Mouse (Mus musculus): ENCODE measurements around the gene Ubap1l. TPM values are rescaled to one million over a fixed set of nuclear protein-coding genes. Genes with fewer than 3 reads are reported as not detected.

Gene Ubap1l
- total RNA-seq, 2 experiments from 2014 or later, result 1.0 TPM; not detected in 1

- intact Hi-C loops (cut with DNase I), result no loop called here
Observed at GRCm38 (mm10) chr9:65407327-65407726, 46.5 kb downstream of the Ubap1l start.

DNA sequence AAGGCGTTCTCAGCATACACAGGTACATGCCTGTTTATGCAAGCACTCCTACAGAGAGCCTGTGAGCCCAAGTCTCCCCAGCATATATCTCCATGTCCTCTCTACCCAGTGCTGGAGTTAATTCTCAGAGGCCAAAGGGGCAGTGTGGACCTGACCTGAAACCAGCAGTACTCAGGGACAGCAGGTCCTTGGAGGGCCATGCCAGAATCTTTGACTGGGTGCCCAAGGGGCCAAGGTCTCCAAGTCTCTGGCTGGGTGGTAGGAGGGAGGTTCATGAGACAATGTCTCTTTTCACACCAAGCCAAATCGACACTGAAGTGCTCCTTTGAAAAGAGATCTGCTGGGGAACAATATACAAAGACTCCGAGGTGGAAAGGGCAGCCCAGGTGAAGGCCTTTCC, 47.0 kb downstream of the Ubap1l start:
- intact Hi-C loops (cut with DNase I), result no loop called here
- no peak for DNase-seq

More at GRCm38 (mm10) chr9:65407327-65407726, 46.5 kb downstream of the Ubap1l start:
- DNase-seq, result no peak

DNA sequence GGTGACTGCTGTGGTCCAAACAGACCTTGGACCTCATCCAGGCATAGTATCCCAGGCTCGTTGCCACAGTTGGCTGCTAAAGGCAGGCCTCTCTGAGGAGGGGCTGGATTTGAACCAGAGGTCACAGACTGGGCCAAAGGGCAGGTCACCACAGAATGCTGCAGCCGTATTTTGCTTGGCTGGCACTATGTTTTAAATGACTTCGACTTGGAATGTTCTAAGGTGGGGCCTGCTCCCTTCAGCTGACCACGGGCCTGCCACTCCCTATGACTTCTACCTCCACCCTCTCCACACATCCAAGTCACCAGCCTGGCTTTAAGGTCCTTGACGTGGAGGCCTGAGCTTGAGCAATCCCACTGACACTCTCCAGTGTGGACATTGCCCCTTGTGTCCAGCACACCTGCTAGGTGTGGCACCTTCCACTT, 48.0 kb downstream of the Ubap1l start:
- intact Hi-C loops (cut with DNase I), result no loop called here
- DNase-seq, result peak; percentile 52 to 59

GRCm38 (mm10) chr9:65410378-65410777, 49.5 kb downstream of the Ubap1l start:
- intact Hi-C loops (cut with DNase I), result no loop called here
- no peak for DNase-seq

DNA sequence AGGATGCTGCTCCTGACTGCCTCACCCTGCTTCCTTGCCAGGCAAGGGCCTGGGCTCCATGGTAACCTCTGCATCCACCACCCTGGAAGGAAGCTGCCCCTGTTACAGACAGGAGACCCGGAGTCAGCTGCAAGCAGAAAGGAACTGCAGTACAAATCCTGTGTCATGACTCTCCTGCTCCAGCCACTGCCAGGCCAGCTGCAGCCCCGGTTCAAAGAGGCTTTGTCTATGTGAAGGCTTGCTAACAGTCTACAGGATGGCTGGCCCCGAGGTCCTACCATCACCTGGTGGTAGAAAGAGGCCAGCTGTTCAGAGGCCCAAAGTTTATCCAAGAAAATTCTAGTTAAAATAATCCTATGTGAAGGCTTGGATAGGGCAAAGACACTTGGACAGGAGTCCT, 50.5 kb downstream of the Ubap1l start:
- DNase-seq, result no peak
- intact Hi-C loops (cut with DNase I), result no loop called here

DNA sequence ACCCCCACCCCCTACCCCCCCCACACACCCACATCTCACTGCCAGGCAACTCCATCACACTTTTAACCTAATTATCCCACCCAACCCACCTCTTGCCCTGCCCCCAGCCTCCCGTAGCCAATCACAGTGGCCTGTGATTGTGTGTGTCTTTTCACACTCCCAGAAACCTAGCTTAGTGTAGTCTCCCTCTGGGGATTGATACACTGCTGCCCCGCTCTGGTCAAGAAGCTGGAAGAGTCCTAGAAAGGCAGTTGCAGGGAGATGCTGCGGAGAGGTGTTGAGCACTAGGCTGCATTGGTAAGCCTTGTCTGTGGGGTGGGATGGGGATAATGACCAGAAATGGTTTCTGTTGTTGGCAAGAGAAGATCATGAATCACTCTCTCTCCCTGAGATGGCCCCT, 56.9 kb downstream of the Ubap1l start:
- no peak for DNase-seq
- intact Hi-C loops (cut with DNase I), result no loop called here

- intact Hi-C loops (cut with DNase I), result no loop called here
- DNase-seq, result no peak
Observed at GRCm38 (mm10) chr9:65419633-65420032, 58.8 kb downstream of the Ubap1l start.

DNA sequence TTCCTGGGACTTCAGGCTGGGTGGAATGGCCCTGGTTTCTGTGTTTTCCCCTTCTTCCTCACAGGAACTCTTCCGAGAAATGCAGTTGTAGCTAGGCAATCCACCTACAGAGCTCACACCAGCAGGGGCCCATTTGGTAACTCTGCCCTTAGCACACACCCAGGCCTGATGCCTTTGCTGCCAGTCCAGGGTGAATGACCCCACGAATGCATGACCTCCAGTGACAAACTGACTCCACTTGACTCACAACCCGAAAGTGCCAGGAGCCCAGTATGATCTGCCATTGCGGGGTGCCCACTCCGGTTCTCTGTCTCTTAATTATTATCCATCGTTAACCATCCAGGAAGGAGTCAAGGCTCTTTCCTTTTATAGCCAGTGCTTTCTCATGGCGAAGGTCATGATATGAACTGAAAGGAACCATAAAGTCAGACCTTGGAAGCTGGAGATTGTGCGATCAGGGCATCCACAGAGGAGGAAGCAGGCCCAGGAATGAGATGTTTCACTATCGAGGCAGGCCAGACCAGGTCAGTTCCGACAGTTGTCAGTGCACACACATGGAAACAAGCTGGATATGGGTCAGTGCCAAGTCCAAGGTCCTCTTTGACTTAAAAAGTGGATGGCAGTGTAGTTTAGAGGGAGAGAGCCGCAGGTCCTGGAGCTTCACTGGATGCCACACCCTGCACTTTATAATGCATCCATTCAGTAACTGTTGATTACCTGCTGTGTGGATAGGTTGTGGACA, 62.1 kb downstream of the Ubap1l start, which contains the start of gene Slc51b:
Slc51b (minus strand) TSS at position 196 of the 742 bp plus-strand sequence.
- intact Hi-C loops (cut with DNase I), result no loop called here
- no peak for DNase-seq

- intact Hi-C loops (cut with DNase I), result no loop called here
- DNase-seq, result no peak
Observed at GRCm38 (mm10) chr9:65424393-65424792, 63.6 kb downstream of the Ubap1l start.

DNA sequence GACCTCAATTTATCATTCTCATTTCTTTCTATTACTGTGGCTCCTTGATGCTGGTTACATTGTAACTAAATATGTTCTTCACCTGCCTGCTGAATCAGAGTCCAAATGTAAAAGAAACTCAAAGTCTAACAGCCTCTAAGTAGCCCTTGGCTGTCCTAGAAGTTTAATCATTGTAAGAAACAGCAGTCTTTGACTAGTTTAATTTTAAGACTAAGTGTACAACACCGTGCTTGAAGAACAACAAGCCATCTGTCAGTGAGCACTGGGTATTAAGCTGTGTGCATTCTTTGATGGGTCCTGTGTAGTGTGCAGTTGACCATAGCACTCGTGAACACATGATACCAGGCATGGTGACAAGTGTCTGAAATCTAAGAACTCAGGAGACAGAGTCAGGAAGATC, 66.7 kb downstream of the Ubap1l start:
- intact Hi-C loops (cut with DNase I), result no loop called here
- no peak for DNase-seq

DNA sequence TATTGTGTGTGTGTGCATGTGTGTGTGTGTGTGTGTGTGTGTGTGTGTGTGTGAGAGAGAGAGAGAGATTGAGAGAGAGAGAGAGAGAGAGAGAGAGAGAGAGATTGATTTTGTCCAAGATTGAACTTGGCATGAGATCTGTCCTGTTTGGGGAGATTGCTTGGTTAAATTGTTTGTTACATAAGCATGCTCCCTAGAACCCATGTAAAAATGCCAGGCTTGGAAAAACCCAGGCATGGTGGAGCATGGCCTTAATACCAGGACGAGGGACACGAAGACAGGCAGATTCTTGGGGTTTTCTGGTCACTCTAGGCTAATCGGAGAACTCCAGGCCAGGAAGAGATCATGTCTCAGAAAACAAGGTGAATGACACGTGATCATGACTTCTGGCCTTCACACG, 67.2 kb downstream of the Ubap1l start:
- intact Hi-C loops (cut with DNase I), result no loop called here

More for the DNA sequence above, 67.2 kb downstream of the Ubap1l start:
- DNase-seq, result no peak

Other genes starting within 250 kb of the Ubap1l start
- under 1 TPM; 0.22 to 0.40 TPM for gene Igdcc3, start 219.9 kb upstream of the Ubap1l start, total RNA-seq (2021)
- gene Parp16, start 165.7 kb upstream of the Ubap1l start, total RNA-seq (2021), result 1 to 10 TPM; 5.1 to 5.9 TPM
- gene Cilp, start 95.9 kb upstream of the Ubap1l start, total RNA-seq (2021), result 1 to 10 TPM; 5.4 to 6.6 TPM
- 10 to 100 TPM; 76.3 to 83.4 TPM for gene Clpx, start 66.8 kb upstream of the Ubap1l start, total RNA-seq (2021)
- 10 to 100 TPM; 11.1 to 14.7 TPM for gene Pdcd7, start 14.9 kb upstream of the Ubap1l start, total RNA-seq (2021)
- gene Kbtbd13, start 30.6 kb downstream of the Ubap1l start, total RNA-seq (2021), result 1 to 10 TPM; 1.1 to 2.1 TPM
- gene Rasl12, start 37.5 kb downstream of the Ubap1l start, total RNA-seq (2021), result 10 to 100 TPM; 13.3 to 16.2 TPM
- gene Slc51b, start 61.9 kb downstream of the Ubap1l start, total RNA-seq (2021), result not detected
- 1 to 10 TPM; 6.6 to 6.9 TPM for gene Mtfmt, start 74.7 kb downstream of the Ubap1l start, total RNA-seq (2021)
- 10 to 100 TPM; 23.6 to 25.4 TPM for gene Spg21, start 99.9 kb downstream of the Ubap1l start, total RNA-seq (2021)
- gene Ankdd1a, start 159.2 kb downstream of the Ubap1l start, total RNA-seq (2021), result under 1 TPM in 1 of 2 experiments, not detected in 1; 0.22 TPM
- gene Plekho2, start 219.0 kb downstream of the Ubap1l start, total RNA-seq (2021), result 10 to 100 TPM; 18.3 to 21.2 TPM
- 1 to 10 TPM; 1.9 to 2.4 TPM for gene Pif1, start 226.1 kb downstream of the Ubap1l start, total RNA-seq (2021)

Data from heart, postnatal 10 days (tissue).